Mouse (Mus musculus) MEL (cell line): ENCODE measurements around the gene Celsr1. TPM values are rescaled to one million over a fixed set of nuclear protein-coding genes. Genes with fewer than 3 reads are reported as not detected.

Experiments
- DNase-seq: peaks from one replicate; pipeline ENCODE4 v3.0.0; 2011; ENCODE audit warnings: low read depth, low spot score
- H3K27ac ChIP-seq: 2 replicates; pipeline ENCODE4 v1.5.1; 2012; ENCODE audit warnings: low read depth, mild to moderate bottlenecking, control low read depth, low read length, moderate library complexity; ENCODE audit not compliant: control insufficient read depth
- H3K27me3 ChIP-seq, 2 experiments: fragments of 150-350 bp in 1 of 2; sonication (generic) in 1 of 2; 2 replicates each; pipeline ENCODE4 v1.6.1; 2012; ENCODE audit warnings: low read length in 2 of 2, mild to moderate bottlenecking in 2 of 2, improper control_type of control experiment in 1 of 2, moderate library complexity in 1 of 2; ENCODE audit not compliant: insufficient read depth in 2 of 2, control insufficient read depth in 1 of 2
- H3K36me3 ChIP-seq, 2 experiments: 2 replicates each; pipeline ENCODE4 v1.6.1; 2012 to 2014; ENCODE audit warnings: low read length in 2 of 2, improper control_type of control experiment in 1 of 2, inconsistent platforms in 1 of 2, mild to moderate bottlenecking in 1 of 2; ENCODE audit not compliant: insufficient read depth in 2 of 2, control insufficient read depth in 1 of 2
- H3K4me1 ChIP-seq, 2 experiments: fragments of 150-350 bp in 1 of 2; sonication (generic) in 1 of 2; 2 replicates each; pipeline ENCODE4 v1.6.1; 2012; ENCODE audit warnings: low read length in 2 of 2, improper control_type of control experiment in 1 of 2, mild to moderate bottlenecking in 1 of 2; ENCODE audit not compliant: insufficient read depth in 2 of 2, control insufficient read depth in 1 of 2
- H3K4me3 ChIP-seq, 2 experiments: fragments of 150-350 bp in 1 of 2; sonication (generic) in 1 of 2; 2 replicates each; pipeline ENCODE4 v1.5.1; 2012; ENCODE audit warnings: low read depth in 2 of 2, low read length in 2 of 2, mild to moderate bottlenecking in 2 of 2, moderate library complexity in 2 of 2, control low read depth in 1 of 2, improper control_type of control experiment in 1 of 2; ENCODE audit not compliant: control insufficient read depth in 1 of 2, insufficient read depth in 1 of 2
- H3K79me2 ChIP-seq: 2 replicates; pipeline ENCODE4 v1.6.1; 2012; ENCODE audit warnings: mild to moderate bottlenecking, low read length, moderate library complexity; ENCODE audit not compliant: control insufficient read depth, poor library complexity, insufficient read depth
- H3K9ac ChIP-seq: 2 replicates; pipeline ENCODE4 v1.6.1; 2012; ENCODE audit warnings: low read depth, mild to moderate bottlenecking, control low read depth, low read length, moderate library complexity; ENCODE audit not compliant: control insufficient read depth, poor library complexity, severe bottlenecking
- H3K9me3 ChIP-seq: fragments of 150-350 bp; sonication (generic); replicated peaks from 2 replicates; pipeline ENCODE4 v1.6.1; 2012; ENCODE audit warnings: mild to moderate bottlenecking, low read length, improper control_type of control experiment, moderate library complexity; ENCODE audit not compliant: insufficient read depth
- CTCF ChIP-seq, 3 experiments: IDR thresholded peaks in 2 of 3; conservative IDR thresholded peaks in 1 of 3; 2 replicates each; pipeline ENCODE4 v1.5.1; 2011 to 2012; ENCODE audit warnings: low read length in 3 of 3, low read depth in 2 of 3, mild to moderate bottlenecking in 2 of 3, improper control_type of control experiment in 1 of 3, inconsistent platforms in 1 of 3, mixed read lengths in 1 of 3, moderate library complexity in 1 of 3; ENCODE audit not compliant: control insufficient read depth in 1 of 3, insufficient read depth in 1 of 3, poor library complexity in 1 of 3, severe bottlenecking in 1 of 3
- EP300 ChIP-seq, 2 experiments: IDR thresholded peaks; 2 replicates each; pipeline ENCODE4 v1.6.1; 2011; ENCODE audit warnings: improper control_type of control experiment in 2 of 2, low read length in 2 of 2, low read depth in 1 of 2, mild to moderate bottlenecking in 1 of 2
- ETS1 ChIP-seq: IDR thresholded peaks from 2 replicates; pipeline ENCODE4 v1.6.1; 2012; ENCODE audit warnings: low read depth, mild to moderate bottlenecking, inconsistent platforms, low read length, improper control_type of control experiment, moderate library complexity
- GABPA ChIP-seq: IDR thresholded peaks from 2 replicates; pipeline ENCODE4 v1.6.1; 2012; ENCODE audit warnings: low read depth, mild to moderate bottlenecking, inconsistent platforms, low read length, improper control_type of control experiment, moderate library complexity
- HCFC1 ChIP-seq: IDR thresholded peaks from 2 replicates; pipeline ENCODE4 v1.6.1; 2012; ENCODE audit warnings: low read depth, mild to moderate bottlenecking, inconsistent platforms, low read length, improper control_type of control experiment, moderate library complexity
- KAT2A ChIP-seq: conservative IDR thresholded peaks from 2 replicates; pipeline ENCODE4 v1.6.1; 2012; ENCODE audit warnings: low read depth, low read length, improper control_type of control experiment, inconsistent platforms
- MAX ChIP-seq: IDR thresholded peaks from 2 replicates; pipeline ENCODE4 v1.6.1; 2011; ENCODE audit warnings: low read length, improper control_type of control experiment
- MAZ ChIP-seq: IDR thresholded peaks from 2 replicates; pipeline ENCODE4 v1.6.1; 2012; ENCODE audit warnings: low read depth, mild to moderate bottlenecking, inconsistent platforms, low read length, improper control_type of control experiment
- MXI1 ChIP-seq: IDR thresholded peaks from 2 replicates; pipeline ENCODE4 v1.6.1; 2011; ENCODE audit warnings: mild to moderate bottlenecking, low read depth, low read length, improper control_type of control experiment
- MYC ChIP-seq: IDR thresholded peaks from 2 replicates; pipeline ENCODE4 v1.6.1; 2011; ENCODE audit warnings: low read depth, mild to moderate bottlenecking, low read length, improper control_type of control experiment, moderate library complexity
- NELFE ChIP-seq: IDR thresholded peaks from 2 replicates; pipeline ENCODE4 v1.6.1; 2011; ENCODE audit warnings: low read depth, low read length, improper control_type of control experiment
- NRF1 ChIP-seq: IDR thresholded peaks from 2 replicates; pipeline ENCODE4 v1.6.1; 2014; ENCODE audit warnings: low read depth, mild to moderate bottlenecking, inconsistent platforms, low read length, improper control_type of control experiment, moderate library complexity; ENCODE audit not compliant: poor library complexity, insufficient read depth, severe bottlenecking
- POLR2A ChIP-seq, 2 experiments: IDR thresholded peaks; 2 replicates each; pipeline ENCODE4 v1.6.1; 2011 to 2012; ENCODE audit warnings: low read length in 2 of 2, mild to moderate bottlenecking in 2 of 2, control low read depth in 1 of 2, improper control_type of control experiment in 1 of 2, low read depth in 1 of 2, moderate library complexity in 1 of 2; ENCODE audit not compliant: control insufficient read depth in 1 of 2, insufficient read depth in 1 of 2, poor library complexity in 1 of 2
- POLR2AphosphoS5 ChIP-seq: IDR thresholded peaks from 2 replicates; pipeline ENCODE4 v1.6.1; 2012; ENCODE audit warnings: low read depth, borderline replicate concordance, mild to moderate bottlenecking, inconsistent platforms, low read length, moderate library complexity, mixed read lengths
- RAD21 ChIP-seq: IDR thresholded peaks from 2 replicates; pipeline ENCODE4 v1.6.1; 2011; ENCODE audit warnings: mild to moderate bottlenecking, low read depth, low read length, improper control_type of control experiment
- RCOR1 ChIP-seq: IDR thresholded peaks from 2 replicates; pipeline ENCODE4 v1.6.1; 2012; ENCODE audit warnings: low read depth, mild to moderate bottlenecking, inconsistent platforms, low read length, improper control_type of control experiment
- SIN3A ChIP-seq: IDR thresholded peaks from 2 replicates; pipeline ENCODE4 v1.6.1; 2012; ENCODE audit warnings: low read length, improper control_type of control experiment, inconsistent platforms
- ZMIZ1 ChIP-seq: IDR thresholded peaks from 2 replicates; pipeline ENCODE4 v1.6.1; 2012; ENCODE audit warnings: low read depth, mild to moderate bottlenecking, inconsistent platforms, low read length, improper control_type of control experiment, moderate library complexity
- polyA plus RNA-seq, 2 experiments: library from polyadenylated mRNA; stranded (reverse) in 1 of 2; unstranded in 1 of 2; fragments of >175 nt in 1 of 2; fragments of >200 nt in 1 of 2; gene quantifications; 2 replicates each; pipeline versions ENCODE4 v1.2.1 to v1.2.4; 2012; ENCODE audit warnings: low replicate concordance in 2 of 2, low read depth in 1 of 2; ENCODE audit not compliant: insufficient read length in 2 of 2, insufficient read depth in 1 of 2, missing spikeins in 1 of 2
- total RNA-seq: library from RNA; depleted of rRNA; stranded (reverse); fragments of 300-350 nt; gene quantifications from 2 replicates; pipeline ENCODE4 v1.2.3, GENCODE M21; 2012

The Celsr1 gene
- total and polyA plus RNA-seq, 3 experiments: 0.12 to 0.42 TPM; not detected in 1

GRCm38 (mm10) chr15:86027871-86028270 lies 5.7 kb downstream of the Celsr1 start:
- Histone ChIP-seq H3K27me3 (no peaks in the 10 kb centered on the region), H3K4me3 (no peak overlapping the region)
- TF ChIP-seq RAD21 (no peak), POLR2AphosphoS5 (no peak), RCOR1 (no peak), SIN3A (no peak), CTCF (IDR thresholded peaks at IDR 0.05 in 2 of 3, conservative IDR thresholded peaks at IDR 0.05 in 1 of 3; ENCODE audit: control insufficient read depth in 1 of 3, insufficient read depth in 1 of 3, low read depth in 2 of 3, low read length in 3 of 3, poor library complexity in 1 of 3, severe bottlenecking in 1 of 3) (no peak), ZMIZ1 (no peak), EP300 (IDR thresholded peaks at IDR 0.05; ENCODE audit: low read depth in 1 of 2, low read length in 2 of 2) (no peak), ETS1 (no peak), MXI1 (no peak), HCFC1 (no peak), POLR2A (IDR thresholded peaks at IDR 0.05; ENCODE audit: control insufficient read depth in 1 of 2, insufficient read depth in 1 of 2, low read depth in 1 of 2, low read length in 2 of 2, poor library complexity in 1 of 2) (no peak), NELFE (no peak)
- TF ChIP-seq, all 39 proteins: peak for 0
- Histone ChIP-seq H3K9me3 (no peaks in the 10 kb centered on the region), H3K9ac (no peak overlapping the region), H3K4me1 (peaks cover 0 to 6% of the 10 kb centered on the region in 2 experiments; a peak in 2 of 4 replicates), H3K36me3 (no peaks in the 10 kb centered on the region; a peak in 1 of 4 replicates), H3K27ac (no peak overlapping the region), H3K79me2 (no peaks in the 10 kb centered on the region)
- no peak for DNase-seq

DNA sequence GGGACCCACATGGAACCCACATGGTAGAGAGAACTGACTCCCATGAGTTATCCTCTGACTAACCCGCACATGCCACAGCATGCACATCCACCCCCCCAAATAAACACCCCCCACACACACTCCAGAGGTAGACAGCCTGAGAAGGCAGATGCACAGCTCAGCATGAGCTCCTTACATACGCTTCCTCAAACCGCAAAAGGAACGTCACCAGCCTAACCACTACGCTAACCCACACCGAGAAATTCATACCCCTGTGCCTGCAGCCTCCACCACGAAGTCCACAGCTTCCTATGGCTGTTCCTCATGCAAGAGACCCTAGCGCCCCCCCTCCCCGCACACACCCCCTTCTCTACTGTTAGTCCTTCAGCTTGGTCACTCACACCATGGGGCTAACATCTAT lies 11.6 kb downstream of the Celsr1 start:
- Histone ChIP-seq H3K27ac (peak overlapping the region; percentile 34; the same call in 1 of the 2 replicates), H3K79me2 (no peaks in the 10 kb centered on the region), H3K4me1 (peaks cover 4 to 26% of the 10 kb centered on the region in 2 experiments), H3K9ac (peak overlapping the region; percentile 7), H3K27me3 (no peaks in the 10 kb centered on the region), H3K36me3 (peaks cover 0 to 3% of the 10 kb centered on the region in 2 experiments; a peak in 2 of 4 replicates), H3K9me3 (no peaks in the 10 kb centered on the region), H3K4me3 (0 out of 4 replicates have a peak overlapping the region, but pooled peaks have one; percentile 1 to 14)
- peak; percentile 73 for DNase-seq
- TF ChIP-seq RAD21: no peak
- no peak for TF ChIP-seq MAZ
- TF ChIP-seq KAT2A: no peak
- TF ChIP-seq GABPA: no peak
- TF ChIP-seq NRF1: no peak
- TF ChIP-seq EP300 (IDR thresholded peaks at IDR 0.05; ENCODE audit: low read depth in 1 of 2, low read length in 2 of 2): 0 out of 4 replicates have a peak, but pooled peaks of 1 of the 2 experiments have one; percentile 20
- TF ChIP-seq MXI1: 0 out of 2 replicates have a peak, but pooled peaks have one; percentile 12
- TF ChIP-seq MYC: 0 out of 2 replicates have a peak, but pooled peaks have one; percentile 45
- TF ChIP-seq MAX: peak; percentile 51; the same call in 1 of the 2 replicates
